Mouse (Mus musculus) lung, embryonic 16.5 days (tissue): Measurements from ENCODE around the gene Rnf180. TPM values are rescaled to one million over a fixed set of nuclear protein-coding genes. Genes with fewer than 3 reads are reported as not detected.

Experiments
- ATAC-seq: fragments of 200-750 bp; cut with Nextera tagmentation; 2 replicates; pipeline ENCODE4 v1.8.0; 2017; ENCODE audit warnings: low read depth, mild to moderate bottlenecking, moderate library complexity
- H3K27ac ChIP-seq: fragments of 300-500 bp; sonication (generic); 2 replicates; pipeline ENCODE4 v1.5.1; 2014; ENCODE audit warnings: mild to moderate bottlenecking, control low read depth, low read length
- H3K27me3 ChIP-seq: fragments of 300-500 bp; sonication (generic); 2 replicates; pipeline ENCODE4 v1.6.1; 2014; ENCODE audit warnings: low read depth, low read length, mixed read lengths; ENCODE audit not compliant: control insufficient read depth, insufficient read depth
- H3K36me3 ChIP-seq: fragments of 300-500 bp; sonication (generic); 2 replicates; pipeline ENCODE4 v1.6.1; 2014; ENCODE audit warnings: low read length; ENCODE audit not compliant: control insufficient read depth, insufficient read depth
- H3K4me1 ChIP-seq: fragments of 300-500 bp; sonication (generic); replicated peaks from 2 replicates; pipeline ENCODE4 v1.6.1; 2014; ENCODE audit warnings: low read length, mixed read lengths; ENCODE audit not compliant: control insufficient read depth, insufficient read depth
- H3K4me2 ChIP-seq: fragments of 300-500 bp; sonication (generic); 2 replicates; pipeline ENCODE4 v1.6.1; 2014; ENCODE audit warnings: low read depth, low read length, control low read depth
- H3K4me3 ChIP-seq: fragments of 300-500 bp; sonication (generic); 2 replicates; pipeline ENCODE4 v1.5.1; 2014; ENCODE audit warnings: mild to moderate bottlenecking, low read length, control low read depth
- H3K9ac ChIP-seq: fragments of 300-500 bp; sonication (generic); 2 replicates; pipeline ENCODE4 v1.6.1; 2014; ENCODE audit warnings: low read length, control low read depth
- H3K9me3 ChIP-seq: fragments of 300-500 bp; sonication (generic); 2 replicates; pipeline ENCODE4 v1.6.1; 2016; ENCODE audit warnings: low read length; ENCODE audit not compliant: control insufficient read depth
- WGBS: fragments of 180-500 bp; shearing (Covaris S2); extraction: QIAGEN DNeasy Blood & Tissue Kit; methylation state at CpG from one replicate; pipeline ENCODE4 v1.1.7; 2014; 5-methylcytosine and 5-hydroxymethylcytosine counted together
- polyA plus RNA-seq: library from polyadenylated mRNA; unstranded; fragments of >200 nt; fragmentation: Nextera tagmentation; extraction: Ambion mirVana; gene quantifications from 2 replicates; pipeline ENCODE4 v1.2.1, GENCODE M21; 2015

Gene Rnf180
- polyA plus RNA-seq, 1 experiment from 2014 or later = 3.7 TPM

DNA sequence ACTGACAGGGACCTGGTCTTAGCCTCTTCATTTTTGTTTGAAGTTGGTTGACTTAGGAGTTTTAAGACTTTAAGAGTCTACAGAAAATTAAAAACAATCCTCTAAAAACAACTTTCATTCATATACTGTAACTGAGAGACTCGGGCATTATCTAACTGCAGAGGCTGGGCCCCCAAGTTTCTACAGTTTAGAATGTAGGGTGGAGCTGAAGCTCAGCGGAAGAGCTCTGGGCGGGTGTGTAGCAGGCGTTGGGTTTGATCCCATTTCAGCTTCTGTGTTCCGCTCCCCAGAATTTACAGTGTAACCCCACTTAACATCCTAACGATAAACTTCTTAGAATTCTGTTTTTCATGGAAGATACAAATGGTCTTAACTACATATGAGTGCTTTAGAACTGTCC is 183.0 kb downstream of the Rnf180 start:
- no peak overlapping the region for H3K9ac ChIP-seq
- ATAC-seq = no peak
- WGBS = 81% methylated on average over 6 of the region's 6 CpGs

DNA sequence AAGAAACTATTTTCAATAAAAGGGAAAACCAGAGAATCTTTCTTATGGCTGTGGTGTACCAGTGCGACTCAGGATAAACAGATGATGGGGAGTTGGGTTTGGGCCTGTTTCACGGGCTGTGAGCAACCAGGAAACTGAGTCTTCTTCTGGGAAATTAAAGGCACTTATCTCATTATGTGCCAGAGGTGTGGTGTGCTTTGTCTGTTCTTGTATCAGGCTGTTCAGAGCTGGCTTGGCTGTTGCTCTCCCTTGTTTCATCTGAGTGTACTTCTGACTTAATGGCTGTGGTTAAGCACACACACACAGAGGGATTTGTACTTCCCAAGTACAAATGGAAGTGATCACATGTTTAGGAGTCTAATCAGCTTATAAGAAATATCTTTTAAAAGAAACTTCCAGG is 190.2 kb downstream of the Rnf180 start:
- no peak for ATAC-seq
- no peaks in the 10 kb centered on the region for H3K36me3 ChIP-seq
- no peaks in the 10 kb centered on the region for H3K4me1 ChIP-seq
- no peak overlapping the region for H3K4me2 ChIP-seq
- H3K9me3 ChIP-seq = no peaks in the 10 kb centered on the region
- WGBS = 63% methylated on average over 2 of the region's 2 CpGs
- no peak overlapping the region for H3K27ac ChIP-seq
- no peak overlapping the region for H3K4me3 ChIP-seq
- H3K9ac ChIP-seq = no peak overlapping the region
- H3K27me3 ChIP-seq = no peaks in the 10 kb centered on the region

More for the DNA sequence above, 183.0 kb downstream of the Rnf180 start:
- Histone ChIP-seq H3K4me2 (no peak overlapping the region), H3K9me3 (no peaks in the 10 kb centered on the region), H3K27me3 (no peaks in the 10 kb centered on the region), H3K27ac (no peak overlapping the region), H3K36me3 (no peaks in the 10 kb centered on the region), H3K4me1 (no peaks in the 10 kb centered on the region), H3K4me3 (no peak overlapping the region)

DNA sequence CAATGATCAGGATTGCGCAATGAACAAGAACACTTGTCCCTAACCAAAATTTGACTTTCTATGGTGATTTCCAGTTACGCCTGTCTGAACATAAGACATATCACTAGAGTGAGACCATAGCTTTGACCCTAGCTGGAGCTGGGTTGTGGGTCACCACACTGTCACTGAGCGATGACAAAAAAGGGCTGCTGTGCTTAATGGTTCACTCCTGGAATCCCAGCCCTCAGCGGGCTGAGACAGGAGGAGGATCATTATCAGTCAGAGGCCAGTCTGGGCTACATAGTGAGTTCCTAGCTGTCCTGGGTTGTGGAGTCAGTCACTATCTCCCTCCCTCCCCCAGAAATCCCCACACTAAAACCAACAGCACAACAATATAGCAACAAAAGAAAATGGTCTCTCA is 193.9 kb downstream of the Rnf180 start:
- Histone ChIP-seq H3K4me1 (no peaks in the 10 kb centered on the region), H3K9me3 (no peaks in the 10 kb centered on the region), H3K36me3 (no peaks in the 10 kb centered on the region), H3K27ac (no peak overlapping the region), H3K27me3 (no peaks in the 10 kb centered on the region), H3K4me2 (no peak overlapping the region), H3K4me3 (no peak overlapping the region), H3K9ac (no peak overlapping the region)
- WGBS = 78% methylated on average over 4 of the region's 4 CpGs
- ATAC-seq = no peak

DNA sequence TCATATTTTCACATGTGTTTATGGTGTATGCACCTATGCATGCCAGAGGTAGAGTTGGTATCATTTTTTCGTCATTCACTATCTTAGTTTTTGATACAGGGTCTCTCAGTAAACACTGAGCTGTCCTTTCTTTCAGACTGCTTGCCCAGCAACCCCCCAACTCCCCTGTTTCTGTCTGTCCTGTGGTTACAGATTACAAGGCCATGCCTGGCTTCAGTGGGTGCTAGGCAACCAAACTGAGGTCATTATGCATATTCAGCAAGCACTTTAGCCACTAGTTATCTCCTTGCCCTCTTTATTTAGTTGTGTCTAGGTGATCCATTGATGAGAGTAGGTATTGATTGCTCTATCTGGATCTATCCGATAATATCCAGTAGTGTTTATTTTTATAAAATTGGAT is 198.3 kb downstream of the Rnf180 start:
- 58% methylated on average over 2 of the region's 2 CpGs for WGBS
- H3K36me3 ChIP-seq = no peaks in the 10 kb centered on the region
- H3K4me3 ChIP-seq = no peak overlapping the region
- H3K4me2 ChIP-seq = no peak overlapping the region
- H3K27me3 ChIP-seq = no peaks in the 10 kb centered on the region
- no peaks in the 10 kb centered on the region for H3K9me3 ChIP-seq
- H3K4me1 ChIP-seq = no peaks in the 10 kb centered on the region
- no peak overlapping the region for H3K9ac ChIP-seq
- no peak for ATAC-seq
- no peak overlapping the region for H3K27ac ChIP-seq

DNA sequence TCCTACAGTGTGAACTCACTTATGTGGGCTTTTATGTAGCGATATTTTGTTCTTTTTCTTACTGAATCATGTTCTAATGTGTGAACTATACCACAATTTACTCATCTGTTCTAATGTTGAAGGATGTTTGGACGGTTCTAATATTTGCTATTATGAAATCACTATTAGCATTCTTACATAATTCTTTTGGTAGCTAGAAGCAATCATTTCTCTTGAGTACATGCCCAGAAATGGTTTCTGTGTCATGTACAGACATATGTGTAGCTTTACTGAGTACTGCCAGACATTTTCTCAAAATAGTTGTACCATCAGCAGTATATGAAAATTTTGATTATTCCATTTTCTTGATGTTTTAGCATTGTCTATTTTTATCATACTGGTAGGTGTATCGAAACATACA is 205.3 kb downstream of the Rnf180 start:
- no peaks in the 10 kb centered on the region for H3K4me1 ChIP-seq
- H3K27me3 ChIP-seq = no peaks in the 10 kb centered on the region
- no peak overlapping the region for H3K27ac ChIP-seq
- WGBS = 78% methylated on average over 3 of the region's 3 CpGs
- ATAC-seq = no peak
- H3K9ac ChIP-seq = no peak overlapping the region
- H3K4me2 ChIP-seq = no peak overlapping the region
- no peaks in the 10 kb centered on the region for H3K36me3 ChIP-seq
- no peak overlapping the region for H3K4me3 ChIP-seq
- no peaks in the 10 kb centered on the region for H3K9me3 ChIP-seq

DNA sequence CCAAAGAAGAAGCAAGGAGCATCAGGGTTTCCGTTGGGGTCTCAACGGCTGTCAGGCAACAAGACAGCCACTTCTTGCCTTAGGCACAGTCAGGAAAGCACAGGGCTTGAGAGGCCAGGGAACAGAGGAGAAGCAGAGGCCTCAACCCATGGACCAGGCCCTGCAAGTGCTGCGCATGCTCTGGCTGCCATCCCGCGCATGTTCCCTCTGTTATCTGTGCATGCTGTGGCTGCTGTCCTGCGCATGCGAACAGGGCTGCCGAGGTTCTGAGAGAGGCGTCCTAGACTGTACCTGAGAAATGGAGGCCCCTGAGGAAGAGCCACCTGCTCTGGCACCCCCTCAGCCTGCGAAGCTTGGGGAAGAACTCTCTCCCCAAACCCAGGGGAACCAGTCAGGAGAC is 212.8 kb downstream of the Rnf180 start, which contains the start of gene 4933425L06Rik:
4933425L06Rik (plus strand) TSS at position 261 of the 400 bp plus-strand sequence.
- Histone ChIP-seq H3K4me1 (no peaks in the 10 kb centered on the region), H3K4me3 (no peak within 1 kb of the TSS), H3K36me3 (no peaks in the 10 kb centered on the region), H3K4me2 (no peak within 1 kb of the TSS), H3K27me3 (no peaks in the 10 kb centered on the region), H3K9ac (no peak within 1 kb of the TSS), H3K27ac (no peak within 1 kb of the TSS), H3K9me3 (no peaks in the 10 kb centered on the region)
- WGBS = 80% methylated on average over 10 of the region's 10 CpGs
- ATAC-seq = no peak

Other genes with a start within 250 kb of the Rnf180 start
- gene Rgs7bp, start 239.9 kb downstream of the Rnf180 start, polyA plus RNA-seq = 1.1 and 1.2 TPM in 2 replicates
- not detected in 2 replicates for gene 4933425L06Rik, start 212.7 kb downstream of the Rnf180 start, polyA plus RNA-seq
- not detected in 2 replicates for gene Htr1a, start 148.8 kb upstream of the Rnf180 start, polyA plus RNA-seq